Mouse (Mus musculus): ENCODE measurements around the gene Cbarp.

- TF ChIP-seq POLR2A (IDR thresholded peaks at IDR 0.05; ENCODE audit: low read depth, low read length) (peak; percentile 33; the same call in 1 of the 2 replicates), EP300 (IDR thresholded peaks at IDR 0.05; ENCODE audit: low read length) (no peak), SMC3 (IDR thresholded peaks at IDR 0.05; ENCODE audit: low read depth, low read length) (no peak), RAD21 (IDR thresholded peaks at IDR 0.05; ENCODE audit: low read depth, low read length) (no peak), MEF2A (IDR thresholded peaks at IDR 0.05; ENCODE audit: borderline replicate concordance, low read depth, low read length) (peak; percentile 26; the same call in 1 of the 2 replicates), CTCF (conservative IDR thresholded peaks at IDR 0.05 in 1 of 2, IDR thresholded peaks at IDR 0.05 in 1 of 2; ENCODE audit: low read depth in 2 of 2, low read length in 2 of 2) (no peak), POLR2AphosphoS2 (IDR thresholded peaks at IDR 0.05; ENCODE audit: low read depth, low read length) (no peak; the same call in 1 of the 2 replicates), MAFK (IDR thresholded peaks at IDR 0.05; ENCODE audit: insufficient replicate concordance, low read length) (no peak), TBP (conservative IDR thresholded peaks at IDR 0.05; ENCODE audit: low read depth, low read length) (no peak), NELFE (IDR thresholded peaks at IDR 0.05; ENCODE audit: low read depth, low read length) (no peak; the same call in 1 of the 2 replicates), E2F4 (IDR thresholded peaks at IDR 0.05; ENCODE audit: insufficient replicate concordance, low read depth, low read length) (0 out of 2 replicates have a peak, but pooled peaks have one; percentile 65), ZKSCAN1 (IDR thresholded peaks at IDR 0.05; ENCODE audit: borderline replicate concordance, low read depth, low read length) (no peak)
Observed at GRCm38 (mm10) chr10:80168038-80168661, 27.5 kb upstream of the Cbarp start.
